Mouse (Mus musculus) ES-Bruce4 (cell line): ENCODE measurements around the gene Csrnp1. TPM values are rescaled to one million over a fixed set of nuclear protein-coding genes. Genes with fewer than 3 reads are reported as not detected.
A peak's percentile ranks its signal among the peaks of the same experiment; 100 is the strongest.

Experiments
- H3K27ac ChIP-seq: 2 replicates; pipeline ENCODE4 v1.5.1; 2012; ENCODE audit warnings: low read length, inconsistent platforms; ENCODE audit not compliant: insufficient read depth
- H3K27me3 ChIP-seq: 2 replicates; pipeline ENCODE4 v1.6.1; 2012; ENCODE audit warnings: mild to moderate bottlenecking, low read length, inconsistent platforms; ENCODE audit not compliant: control insufficient read depth, poor library complexity, insufficient read depth, severe bottlenecking
- H3K36me3 ChIP-seq: 2 replicates; pipeline ENCODE4 v1.6.1; 2012; ENCODE audit warnings: inconsistent platforms, mild to moderate bottlenecking, low read length, moderate library complexity; ENCODE audit not compliant: control insufficient read depth, poor library complexity, insufficient read depth, severe bottlenecking
- H3K4me1 ChIP-seq: one replicate; pipeline ENCODE4 v1.8.1; 2011; ENCODE audit warnings: low read length; ENCODE audit not compliant: control insufficient read depth, insufficient read depth
- H3K4me3 ChIP-seq: 2 replicates; pipeline ENCODE4 v1.5.1; 2011; ENCODE audit warnings: low read depth, mild to moderate bottlenecking, low read length
- H3K9ac ChIP-seq: 2 replicates; pipeline ENCODE4 v1.6.1; 2012; ENCODE audit warnings: low read depth, mild to moderate bottlenecking, inconsistent platforms; ENCODE audit not compliant: poor library complexity, severe bottlenecking
- H3K9me3 ChIP-seq: replicated peaks from 2 replicates; pipeline ENCODE4 v1.6.1; 2012; ENCODE audit warnings: mild to moderate bottlenecking, low read length, inconsistent platforms; ENCODE audit not compliant: control insufficient read depth, poor library complexity, insufficient read depth, severe bottlenecking
- CTCF ChIP-seq: IDR thresholded peaks from one replicate; pipeline ENCODE4 v1.8.1; 2011; ENCODE audit warnings: low read depth, low read length
- EP300 ChIP-seq: IDR thresholded peaks from 2 replicates; pipeline ENCODE4 v1.6.1; 2011; ENCODE audit warnings: low read depth, low read length; ENCODE audit not compliant: insufficient read depth
- POLR2A ChIP-seq: IDR thresholded peaks from one replicate; pipeline ENCODE4 v1.8.1; 2011; ENCODE audit warnings: low read length; ENCODE audit not compliant: insufficient read depth
- polyA plus RNA-seq: library from polyadenylated mRNA; stranded (reverse); fragments of >200 nt; gene quantifications from 2 replicates; pipeline ENCODE4 v1.2.4, GENCODE M21; 2011; ENCODE audit warnings: low read depth; ENCODE audit not compliant: missing spikeins, insufficient read depth, insufficient read length

Csrnp1 gene
- polyA plus RNA-seq, 1 experiment, result 28.4 TPM

DNA sequence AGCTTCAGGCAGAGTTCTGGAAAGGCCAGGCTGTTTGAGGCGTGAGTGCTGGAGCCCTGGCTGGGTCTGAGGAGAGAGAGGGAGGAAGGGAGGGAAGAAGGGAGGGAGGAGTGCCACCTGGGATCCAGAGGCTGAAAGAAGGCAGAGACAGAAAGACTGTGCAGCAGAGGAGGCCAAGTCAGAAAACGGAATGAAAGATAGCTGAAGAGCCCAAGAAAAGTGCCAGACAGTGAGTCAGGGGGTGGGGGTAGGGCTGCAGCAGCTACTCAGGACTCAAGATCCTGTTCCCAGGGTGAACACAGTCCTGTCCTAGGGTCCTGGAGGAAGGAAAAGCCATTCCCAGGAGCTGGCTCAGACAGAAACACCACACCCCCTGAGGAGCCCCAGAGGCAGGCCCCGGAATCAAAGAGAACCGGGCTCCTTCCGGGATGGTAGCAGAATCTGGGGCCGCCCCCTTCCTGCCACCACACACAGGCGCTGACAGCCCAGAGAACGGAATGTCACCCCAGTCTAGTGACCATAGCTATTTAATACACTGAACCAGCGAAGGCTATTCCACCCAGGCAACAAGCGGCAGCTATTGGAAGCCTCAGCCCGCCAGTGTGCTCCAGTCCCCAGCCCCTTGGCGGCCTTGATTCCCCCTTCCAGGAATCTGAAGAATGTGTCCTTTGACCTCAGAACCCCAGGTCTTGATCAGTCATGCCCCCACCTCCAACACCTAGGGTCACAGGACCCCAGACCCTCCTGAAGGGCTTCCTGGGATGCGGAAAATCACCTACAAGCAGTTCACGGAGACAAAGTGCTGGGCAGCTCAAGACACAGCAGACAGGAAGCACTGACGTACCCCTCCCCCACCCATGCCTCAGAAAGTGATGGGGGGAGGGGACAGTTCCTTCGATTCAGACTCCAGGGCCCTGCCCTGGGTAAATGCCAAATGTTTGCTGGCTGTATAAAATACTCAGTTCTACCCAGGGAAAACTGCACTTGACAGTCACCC, 3.0 kb downstream of the Csrnp1 start:
- H3K4me1 ChIP-seq, result peaks cover 27% of the 10 kb centered on the region
- TF ChIP-seq POLR2A (no peak), EP300 (0 out of 2 replicates have a peak, but pooled peaks have one; percentile 60)
- no peaks in the 10 kb centered on the region for H3K27me3 ChIP-seq
- H3K36me3 ChIP-seq, result no peaks in the 10 kb centered on the region
- H3K9ac ChIP-seq, result no peak overlapping the region; the same call in 1 of the 2 replicates
- peak overlapping the region; percentile 70 for H3K27ac ChIP-seq
- no peaks in the 10 kb centered on the region for H3K9me3 ChIP-seq
- peak overlapping the region; percentile 60 for H3K4me3 ChIP-seq

DNA sequence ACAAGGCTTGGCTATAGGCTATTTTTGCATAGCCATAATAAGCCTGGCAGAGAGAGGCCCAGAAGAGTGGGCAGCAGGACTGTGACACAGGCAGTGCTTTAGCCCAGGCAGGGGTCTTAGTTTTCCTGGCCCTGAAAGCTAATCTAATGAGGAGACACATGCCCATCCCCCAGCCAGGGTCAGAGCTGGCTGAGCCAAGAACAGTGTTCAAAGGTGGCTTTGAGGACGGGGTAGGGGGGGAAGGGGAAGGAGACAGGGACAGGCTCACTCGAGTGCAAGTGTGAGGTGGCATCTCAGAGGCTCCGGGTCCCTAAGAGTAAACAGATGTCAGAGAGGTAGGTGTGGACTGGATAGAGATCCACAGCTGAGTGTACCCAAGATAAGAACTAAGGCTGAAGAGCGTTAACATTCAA, 3.7 kb downstream of the Csrnp1 start:
- Histone ChIP-seq H3K36me3 (no peaks in the 10 kb centered on the region), H3K4me3 (no peak overlapping the region), H3K9ac (no peak overlapping the region), H3K27me3 (no peaks in the 10 kb centered on the region), H3K4me1 (peaks cover 24% of the 10 kb centered on the region), H3K27ac (peak overlapping the region; percentile 70), H3K9me3 (no peaks in the 10 kb centered on the region)
- no peak for TF ChIP-seq POLR2A
- TF ChIP-seq CTCF, result no peak
- TF ChIP-seq EP300, result no peak

DNA sequence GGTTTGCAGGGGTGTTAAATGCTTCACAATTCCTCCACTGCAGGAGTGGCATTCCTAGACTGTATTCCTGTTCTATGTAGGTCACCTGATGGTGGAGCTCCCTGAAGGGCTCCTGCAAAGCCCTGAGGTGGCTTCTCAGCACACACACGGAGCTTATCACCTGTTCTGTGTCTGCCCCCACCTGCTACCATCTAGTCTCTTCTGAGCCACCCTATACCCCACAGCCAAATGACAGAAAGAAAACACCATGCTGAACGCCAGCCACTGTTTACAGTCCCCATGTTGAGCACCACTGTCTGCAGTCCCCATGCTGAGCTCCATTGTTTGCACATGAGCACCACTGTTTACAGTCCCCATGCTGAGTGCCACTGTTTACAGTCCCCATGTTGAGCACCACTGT, 4.7 kb downstream of the Csrnp1 start:
- H3K27ac ChIP-seq, result no peak overlapping the region
- no peaks in the 10 kb centered on the region for H3K27me3 ChIP-seq
- no peak for TF ChIP-seq CTCF
- TF ChIP-seq EP300, result no peak
- no peak for TF ChIP-seq POLR2A
- no peak overlapping the region for H3K9ac ChIP-seq
- peaks cover 24% of the 10 kb centered on the region for H3K4me1 ChIP-seq
- H3K9me3 ChIP-seq, result no peaks in the 10 kb centered on the region
- H3K4me3 ChIP-seq, result no peak overlapping the region
- peaks cover 4% of the 10 kb centered on the region for H3K36me3 ChIP-seq

DNA sequence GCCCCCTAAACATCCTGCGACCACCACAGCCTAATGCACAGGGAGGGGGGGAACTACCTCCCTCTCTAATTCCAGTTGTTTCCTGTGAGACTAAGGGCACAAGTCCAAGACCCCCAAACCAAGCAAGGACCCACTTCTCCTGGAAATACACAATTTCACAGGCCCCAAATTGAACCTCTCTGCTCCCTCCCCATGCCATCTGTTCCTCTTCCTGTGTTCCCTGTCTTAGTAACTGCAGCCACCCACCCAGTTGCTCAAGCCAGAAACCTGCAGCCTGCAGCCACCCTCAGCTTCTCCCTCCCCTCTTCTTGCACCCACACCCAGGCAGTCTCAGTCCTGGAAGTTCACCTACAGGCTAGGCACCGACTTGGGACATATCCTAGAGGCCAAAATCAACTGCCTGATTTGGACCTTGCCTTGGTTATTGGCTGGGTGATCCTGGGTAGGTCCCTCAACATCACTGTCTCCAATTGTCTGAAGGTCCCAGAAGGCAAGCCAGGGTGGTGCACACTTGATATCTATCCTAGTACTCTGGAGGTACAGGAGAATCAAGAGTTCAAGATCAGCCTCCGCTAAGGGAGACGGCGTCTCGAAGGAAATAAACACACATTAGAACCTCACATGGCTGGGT, 5.5 kb downstream of the Csrnp1 start:
- Histone ChIP-seq H3K9me3 (no peaks in the 10 kb centered on the region), H3K27me3 (no peaks in the 10 kb centered on the region), H3K27ac (no peak overlapping the region), H3K4me3 (no peak overlapping the region), H3K4me1 (peaks cover 24% of the 10 kb centered on the region), H3K36me3 (peaks cover 4% of the 10 kb centered on the region), H3K9ac (no peak overlapping the region)
- no peak for TF ChIP-seq EP300
- no peak for TF ChIP-seq POLR2A
- no peak for TF ChIP-seq CTCF

DNA sequence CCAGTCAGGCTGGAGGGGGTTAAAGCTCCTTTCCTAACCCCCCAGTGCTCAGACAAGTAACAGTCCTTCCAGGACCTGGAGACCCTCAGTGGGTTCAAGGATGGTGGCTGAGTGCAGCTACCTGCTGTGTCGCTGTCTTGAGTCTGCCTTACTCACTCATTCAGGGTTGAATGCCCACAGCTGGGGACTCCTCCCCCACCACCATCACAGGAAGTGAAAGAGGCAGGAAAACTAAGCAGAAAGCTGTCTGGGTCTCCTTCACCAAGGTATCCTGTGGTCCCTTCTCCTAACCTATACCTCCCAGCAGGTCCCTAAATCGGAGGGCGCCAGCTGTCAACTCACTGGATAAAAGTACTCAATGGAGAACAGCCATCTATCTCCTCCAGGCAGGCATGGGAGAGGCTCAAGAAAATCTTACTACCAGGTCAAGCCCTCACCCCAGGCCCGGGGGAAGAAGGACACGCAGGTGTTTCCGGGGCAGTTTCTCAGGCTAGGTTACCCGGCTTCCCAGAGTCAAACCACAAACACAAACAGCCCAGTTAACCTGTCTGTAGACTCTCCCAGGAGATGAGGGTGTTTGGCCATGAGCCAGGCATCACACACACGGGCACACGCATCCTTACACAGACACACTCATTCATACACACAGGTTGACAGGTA, 6.2 kb downstream of the Csrnp1 start:
- H3K27me3 ChIP-seq, result no peaks in the 10 kb centered on the region
- H3K4me1 ChIP-seq, result peaks cover 24% of the 10 kb centered on the region
- no peak for TF ChIP-seq CTCF
- TF ChIP-seq POLR2A, result no peak
- no peak for TF ChIP-seq EP300
- H3K9ac ChIP-seq, result no peak overlapping the region
- peaks cover 5% of the 10 kb centered on the region for H3K36me3 ChIP-seq
- no peaks in the 10 kb centered on the region for H3K9me3 ChIP-seq
- H3K4me3 ChIP-seq, result no peak overlapping the region
- peak overlapping the region; percentile 22 for H3K27ac ChIP-seq
